ENCODE assay signal across 13 mouse cellular contexts in genomic region chr6:124729850-124730705, GRCm38 (mm10). TPM values are rescaled to one million over a fixed set of nuclear protein-coding genes. Genes with fewer than 3 reads are reported as not detected.
A peak's percentile ranks its signal among the peaks of the same experiment; 100 is the strongest.
DNase-seq lines count a peak whose midpoint lies in the region; ATAC-seq and TF ChIP-seq lines count a peak whose summit lies in the region.
"Had no signal": no experiment of that assay in that cellular context is flagged by ENCODE, and none has a peak within 500 bp of the region (broad histone marks: within the 10 kb centered on the region; RNA-seq: fewer than 3 reads in every experiment).

No protein-coding gene starts in this region.

- WGBS in kidney, embryonic 16.5 days = 81% methylated on average over 8 of the region's 8 CpGs
- 80% methylated on average over 7 of the region's 8 CpGs for WGBS in hindbrain, embryonic 11.5 days
- 78% methylated on average over 8 of the region's 8 CpGs for WGBS in stomach, postnatal 0 days

- ATAC-seq in granulocyte monocyte progenitor cell, adult 5-6 weeks (replicated peaks; ENCODE audit: poor library complexity, severe bottlenecking) = peak; percentile 63
- ATAC-seq in megakaryocyte progenitor cell, adult 5-6 weeks (replicated peaks; ENCODE audit: poor library complexity) = peak; percentile 65
- ATAC-seq in kidney, embryonic 16.5 days (ENCODE audit: low FRiP score, low TSS enrichment) = no peak
- no peak for ATAC-seq in hindbrain, embryonic 11.5 days (ENCODE audit: low FRiP score)
- no peak for ATAC-seq in stomach, postnatal 0 days (ENCODE audit: low FRiP score, low TSS enrichment)
- ATAC-seq: forebrain, embryonic 13.5 days; hindbrain, postnatal 0 days; midbrain, embryonic 15.5 days had no signal

- H3K9me3 ChIP-seq in kidney, embryonic 16.5 days (ENCODE audit: low read length) = no peaks in the 10 kb centered on the region
- no peaks in the 10 kb centered on the region for H3K9me3 ChIP-seq in hindbrain, embryonic 11.5 days (ENCODE audit: control insufficient read depth, low read length)
- H3K9me3 ChIP-seq in stomach, postnatal 0 days (ENCODE audit: control insufficient read depth, low read length) = no peaks in the 10 kb centered on the region
- H3K9me3 ChIP-seq: forebrain, embryonic 13.5 days; midbrain, embryonic 15.5 days had no signal

- H3K27me3 ChIP-seq in kidney, embryonic 16.5 days (ENCODE audit: insufficient read depth, low read length) = no peaks in the 10 kb centered on the region
- H3K27me3 ChIP-seq in hindbrain, embryonic 11.5 days (ENCODE audit: control insufficient read depth, insufficient read depth, low read length) = no peaks in the 10 kb centered on the region
- H3K27me3 ChIP-seq in stomach, postnatal 0 days (ENCODE audit: control insufficient read depth, insufficient read depth, low read length) = no peaks in the 10 kb centered on the region
- H3K27me3 ChIP-seq: forebrain, embryonic 13.5 days; midbrain, embryonic 15.5 days had no signal

- no peak overlapping the region for H3K27ac ChIP-seq in kidney, embryonic 16.5 days (ENCODE audit: low read length)
- no peak overlapping the region for H3K27ac ChIP-seq in hindbrain, embryonic 11.5 days (ENCODE audit: low read depth, low read length)
- H3K27ac ChIP-seq in stomach, postnatal 0 days (replicated peaks) = no peak overlapping the region
- H3K27ac ChIP-seq: forebrain, embryonic 13.5 days; hindbrain, postnatal 0 days; midbrain, embryonic 15.5 days had no signal

- H3K4me1 ChIP-seq in kidney, embryonic 16.5 days (ENCODE audit: insufficient read depth, low read length) = peaks cover 9% of the 10 kb centered on the region
- no peaks in the 10 kb centered on the region for H3K4me1 ChIP-seq in hindbrain, embryonic 11.5 days (replicated peaks; ENCODE audit: control insufficient read depth, insufficient read depth, low read length)
- no peaks in the 10 kb centered on the region; the same call in 1 of the 2 replicates for H3K4me1 ChIP-seq in stomach, postnatal 0 days (replicated peaks; ENCODE audit: control insufficient read depth, insufficient read depth)
- H3K4me1 ChIP-seq: forebrain, embryonic 13.5 days; midbrain, embryonic 15.5 days had no signal

- H3K36me3 ChIP-seq in kidney, embryonic 16.5 days (ENCODE audit: insufficient read depth, low read length) = no peaks in the 10 kb centered on the region
- no peaks in the 10 kb centered on the region for H3K36me3 ChIP-seq in hindbrain, embryonic 11.5 days (ENCODE audit: control insufficient read depth, insufficient read depth, low read length)
- no peaks in the 10 kb centered on the region for H3K36me3 ChIP-seq in stomach, postnatal 0 days (ENCODE audit: control insufficient read depth, insufficient read depth, low read length)
- H3K36me3 ChIP-seq: midbrain, embryonic 15.5 days had no signal

- no peak overlapping the region for H3K9ac ChIP-seq in kidney, embryonic 16.5 days (replicated peaks; ENCODE audit: low read length)
- no peak overlapping the region for H3K9ac ChIP-seq in hindbrain, embryonic 11.5 days (ENCODE audit: low read depth, low read length)
- no peak overlapping the region for H3K9ac ChIP-seq in stomach, postnatal 0 days (ENCODE audit: low read length)
- H3K9ac ChIP-seq: forebrain, embryonic 13.5 days; midbrain, embryonic 15.5 days had no signal

- H3K4me2 ChIP-seq in kidney, embryonic 16.5 days (replicated peaks; ENCODE audit: low read depth, low read length) = no peak overlapping the region
- H3K4me2 ChIP-seq in hindbrain, embryonic 11.5 days (replicated peaks; ENCODE audit: low read depth, low read length) = no peak overlapping the region
- no peak overlapping the region for H3K4me2 ChIP-seq in stomach, postnatal 0 days (replicated peaks; ENCODE audit: low read depth)
- H3K4me2 ChIP-seq: forebrain, embryonic 13.5 days; midbrain, embryonic 15.5 days had no signal

- H3K4me3 ChIP-seq in kidney, embryonic 16.5 days (ENCODE audit: low read length) = no peak overlapping the region
- H3K4me3 ChIP-seq in hindbrain, embryonic 11.5 days (ENCODE audit: low read depth, low read length) = no peak overlapping the region
- no peak overlapping the region for H3K4me3 ChIP-seq in stomach, postnatal 0 days (ENCODE audit: low read depth, low read length)
- H3K4me3 ChIP-seq: forebrain, embryonic 13.5 days; midbrain, embryonic 15.5 days had no signal

- DNase-seq in A20 (ENCODE audit: low read depth, low spot score) = peak; percentile 87
- DNase-seq in CD4-positive helper T cell, adult 2 months (ENCODE audit: low read depth, low spot score) = peak; percentile 79
- DNase-seq in hindbrain, embryonic 11.5 days (ENCODE audit: low spot score) = no peak
- no peak for DNase-seq in stomach, postnatal 0 days (ENCODE audit: low spot score)

- no peak for TF ChIP-seq CTCF in stomach, postnatal 0 days (IDR thresholded peaks at IDR 0.05; ENCODE audit: low read depth)

- no peak for TF ChIP-seq EP300 in stomach, postnatal 0 days (optimal IDR thresholded peaks at IDR 0.05)

RNA-seq across cellular contexts. Expression of gene Ptpn6, which starts 8.4 kb away (rescaled TPM):
- total RNA-seq in granulocyte monocyte progenitor cell, adult 5-6 weeks (2014; fragmentation: Nextera tagmentation) = 169 and 206 TPM in 2 replicates
- 327 and 371 TPM in 2 replicates for total RNA-seq in granulocyte monocyte progenitor cell, adult 5-6 weeks (2017)
- 115 and 121 TPM in 2 replicates for total RNA-seq in megakaryocyte progenitor cell, adult 5-6 weeks (2015)
- total RNA-seq in megakaryocyte progenitor cell, adult 5-6 weeks (2017) = 398 and 466 TPM in 2 replicates
- polyA plus RNA-seq in kidney, embryonic 16.5 days (2015; fragmentation: Nextera tagmentation; extraction: Ambion mirVana) = 13.8 and 16.4 TPM in 2 replicates
- 7.1 and 7.9 TPM in 2 replicates for polyA plus RNA-seq in hindbrain, embryonic 11.5 days (2014; fragmentation: Nextera tagmentation; extraction: Ambion mirVana)
- polyA plus RNA-seq in stomach, postnatal 0 days (2015; fragmentation: Nextera tagmentation; extraction: Ambion mirVana) = 13.1 and 15.8 TPM in 2 replicates

RNA-seq across cellular contexts. Expression of gene Grcc10, which starts 11.1 kb away (rescaled TPM):
- total RNA-seq in granulocyte monocyte progenitor cell, adult 5-6 weeks (2014; fragmentation: Nextera tagmentation) = 177 and 222 TPM in 2 replicates
- total RNA-seq in granulocyte monocyte progenitor cell, adult 5-6 weeks (2017) = 109 and 136 TPM in 2 replicates
- total RNA-seq in megakaryocyte progenitor cell, adult 5-6 weeks (2015) = 171 and 179 TPM in 2 replicates
- total RNA-seq in megakaryocyte progenitor cell, adult 5-6 weeks (2017) = 99.5 and 133 TPM in 2 replicates
- 527 and 541 TPM in 2 replicates for polyA plus RNA-seq in kidney, embryonic 16.5 days (2015; fragmentation: Nextera tagmentation; extraction: Ambion mirVana)
- 553 and 590 TPM in 2 replicates for polyA plus RNA-seq in hindbrain, embryonic 11.5 days (2014; fragmentation: Nextera tagmentation; extraction: Ambion mirVana)
- 292 and 310 TPM in 2 replicates for polyA plus RNA-seq in stomach, postnatal 0 days (2015; fragmentation: Nextera tagmentation; extraction: Ambion mirVana)

RNA-seq across cellular contexts. Expression of gene Phb2, which starts 17.9 kb away (rescaled TPM):
- total RNA-seq in granulocyte monocyte progenitor cell, adult 5-6 weeks (2014; fragmentation: Nextera tagmentation) = 310 and 315 TPM in 2 replicates
- total RNA-seq in granulocyte monocyte progenitor cell, adult 5-6 weeks (2017) = 320 and 326 TPM in 2 replicates
- total RNA-seq in megakaryocyte progenitor cell, adult 5-6 weeks (2015) = 229 and 271 TPM in 2 replicates
- 335 and 374 TPM in 2 replicates for total RNA-seq in megakaryocyte progenitor cell, adult 5-6 weeks (2017)
- polyA plus RNA-seq in kidney, embryonic 16.5 days (2015; fragmentation: Nextera tagmentation; extraction: Ambion mirVana) = 403 and 405 TPM in 2 replicates
- polyA plus RNA-seq in hindbrain, embryonic 11.5 days (2014; fragmentation: Nextera tagmentation; extraction: Ambion mirVana) = 318 and 336 TPM in 2 replicates
- polyA plus RNA-seq in stomach, postnatal 0 days (2015; fragmentation: Nextera tagmentation; extraction: Ambion mirVana) = 230 and 237 TPM in 2 replicates

RNA-seq across cellular contexts. Expression of gene Emg1, which starts 18.1 kb away (rescaled TPM):
- total RNA-seq in granulocyte monocyte progenitor cell, adult 5-6 weeks (2014; fragmentation: Nextera tagmentation) = 201 and 231 TPM in 2 replicates
- total RNA-seq in granulocyte monocyte progenitor cell, adult 5-6 weeks (2017) = 193 and 209 TPM in 2 replicates
- total RNA-seq in megakaryocyte progenitor cell, adult 5-6 weeks (2015) = 204 and 205 TPM in 2 replicates
- total RNA-seq in megakaryocyte progenitor cell, adult 5-6 weeks (2017) = 304 and 317 TPM in 2 replicates
- 202 and 219 TPM in 2 replicates for polyA plus RNA-seq in kidney, embryonic 16.5 days (2015; fragmentation: Nextera tagmentation; extraction: Ambion mirVana)
- 196 and 203 TPM in 2 replicates for polyA plus RNA-seq in hindbrain, embryonic 11.5 days (2014; fragmentation: Nextera tagmentation; extraction: Ambion mirVana)
- 93.9 and 94.8 TPM in 2 replicates for polyA plus RNA-seq in stomach, postnatal 0 days (2015; fragmentation: Nextera tagmentation; extraction: Ambion mirVana)

RNA-seq across cellular contexts. Expression of gene Gm45234, which starts 25.7 kb away (rescaled TPM):
- total RNA-seq in granulocyte monocyte progenitor cell, adult 5-6 weeks (2014; fragmentation: Nextera tagmentation) = not detected in 2 replicates
- not detected in 2 replicates for total RNA-seq in granulocyte monocyte progenitor cell, adult 5-6 weeks (2017)
- total RNA-seq in megakaryocyte progenitor cell, adult 5-6 weeks (2015) = not detected in 2 replicates
- not detected in 2 replicates for total RNA-seq in megakaryocyte progenitor cell, adult 5-6 weeks (2017)
- polyA plus RNA-seq in kidney, embryonic 16.5 days (2015; fragmentation: Nextera tagmentation; extraction: Ambion mirVana) = 0.14 TPM in 1 of 2 replicates, not detected in the other
- polyA plus RNA-seq in hindbrain, embryonic 11.5 days (2014; fragmentation: Nextera tagmentation; extraction: Ambion mirVana) = not detected in 2 replicates
- polyA plus RNA-seq in stomach, postnatal 0 days (2015; fragmentation: Nextera tagmentation; extraction: Ambion mirVana) = not detected in 2 replicates
- total RNA-seq: heart, adult 18-20 months; layer of hippocampus, adult 18-20 months had no signal
- polyA plus RNA-seq: embryonic facial prominence, embryonic 11.5 days; forebrain, embryonic 13.5 days; hindbrain, postnatal 0 days; midbrain, embryonic 15.5 days had no signal

Comparison
In these comparisons a context has a peak if more than half of its experiments do, and no peak if none do; other contexts are left out.
1. DNase-seq: peak in A20 (single experiment) and CD4-positive helper T cell, adult 2 months (single experiment); none in hindbrain, embryonic 11.5 days (single experiment) and stomach, postnatal 0 days (single experiment).
2. ATAC-seq: peak in granulocyte monocyte progenitor cell, adult 5-6 weeks (single experiment) and megakaryocyte progenitor cell, adult 5-6 weeks (single experiment); none in kidney, embryonic 16.5 days (single experiment), hindbrain, embryonic 11.5 days (single experiment) and stomach, postnatal 0 days (single experiment).